Mouse (Mus musculus): ENCODE data around the gene Rragc. TPM values are rescaled to one million over a fixed set of nuclear protein-coding genes. Genes with fewer than 3 reads are reported as not detected.

Gene Rragc
- polyA plus RNA-seq (2015; fragmentation: Nextera tagmentation; extraction: Ambion mirVana) = 46.8 and 47.1 TPM in 2 replicates

GRCm38 (mm10) chr4:123916748-123917547 lies at the start of gene Rragc:
Gene Rragc, plus strand, starts transcription at chr4:123917446.
- H3K36me3 ChIP-seq (ENCODE audit: insufficient read depth, low read length) = peaks cover 18% of the 10 kb centered on the region
- peaks cover 15% of the 10 kb centered on the region for H3K4me1 ChIP-seq (replicated peaks; ENCODE audit: insufficient read depth, low read length)
- H3K4me3 ChIP-seq (replicated peaks; ENCODE audit: low read depth, low read length) = peak within 1 kb of the TSS; percentile 95
- WGBS = under 1% methylated on average over 47 of the region's 49 CpGs
- H3K4me2 ChIP-seq (ENCODE audit: low read length) = peak within 1 kb of the TSS; percentile 81
- H3K9ac ChIP-seq (ENCODE audit: low read depth, low read length) = peak within 1 kb of the TSS; percentile 94
- H3K27me3 ChIP-seq (ENCODE audit: insufficient read depth, low read length) = no peaks in the 10 kb centered on the region
- H3K9me3 ChIP-seq (replicated peaks; ENCODE audit: low read length) = no peaks in the 10 kb centered on the region
- ATAC-seq (replicated peaks; ENCODE audit: low FRiP score, low read depth) = peak; percentile 100
- peak within 1 kb of the TSS; percentile 89 for H3K27ac ChIP-seq
- TF ChIP-seq CTCF (IDR thresholded peaks at IDR 0.05; ENCODE audit: low read depth) = 0 out of 2 replicates have a peak, but pooled peaks have one; percentile 1
- DNase-seq (ENCODE audit: low spot score) = peak; percentile 99

GRCm38 (mm10) chr4:123893726-123894125 lies 23.5 kb upstream of the Rragc start:
- 93% methylated on average over 5 of the region's 5 CpGs for WGBS
- Histone ChIP-seq H3K27me3 (ENCODE audit: insufficient read depth, low read length) (no peaks in the 10 kb centered on the region), H3K4me3 (replicated peaks; ENCODE audit: low read depth, low read length) (no peak overlapping the region), H3K36me3 (ENCODE audit: insufficient read depth, low read length) (no peaks in the 10 kb centered on the region), H3K27ac (no peak overlapping the region), H3K9ac (ENCODE audit: low read depth, low read length) (no peak overlapping the region), H3K9me3 (replicated peaks; ENCODE audit: low read length) (no peaks in the 10 kb centered on the region), H3K4me2 (ENCODE audit: low read length) (no peak overlapping the region), H3K4me1 (replicated peaks; ENCODE audit: insufficient read depth, low read length) (no peaks in the 10 kb centered on the region)
- ATAC-seq (replicated peaks; ENCODE audit: low FRiP score, low read depth) (no peak), DNase-seq (ENCODE audit: low spot score) (no peak)
- no peak for TF ChIP-seq CTCF (IDR thresholded peaks at IDR 0.05; ENCODE audit: low read depth)

GRCm38 (mm10) chr4:123894295-123894694 lies 23.0 kb upstream of the Rragc start:
- H3K9ac ChIP-seq (ENCODE audit: low read depth, low read length) = no peak overlapping the region
- H3K36me3 ChIP-seq (ENCODE audit: insufficient read depth, low read length) = no peaks in the 10 kb centered on the region
- DNase-seq (ENCODE audit: low spot score) = no peak
- no peak overlapping the region for H3K4me2 ChIP-seq (ENCODE audit: low read length)
- H3K4me3 ChIP-seq (replicated peaks; ENCODE audit: low read depth, low read length) = no peak overlapping the region
- WGBS = 77% methylated on average over 4 of the region's 4 CpGs
- no peak for ATAC-seq (replicated peaks; ENCODE audit: low FRiP score, low read depth)
- no peaks in the 10 kb centered on the region for H3K4me1 ChIP-seq (replicated peaks; ENCODE audit: insufficient read depth, low read length)
- no peaks in the 10 kb centered on the region for H3K9me3 ChIP-seq (replicated peaks; ENCODE audit: low read length)
- TF ChIP-seq CTCF (IDR thresholded peaks at IDR 0.05; ENCODE audit: low read depth) = no peak
- no peak overlapping the region for H3K27ac ChIP-seq
- H3K27me3 ChIP-seq (ENCODE audit: insufficient read depth, low read length) = no peaks in the 10 kb centered on the region

- Histone ChIP-seq H3K27me3 (ENCODE audit: insufficient read depth, low read length) (no peaks in the 10 kb centered on the region), H3K9ac (ENCODE audit: low read depth, low read length) (no peak overlapping the region), H3K27ac (no peak overlapping the region), H3K4me3 (replicated peaks; ENCODE audit: low read depth, low read length) (no peak overlapping the region), H3K36me3 (ENCODE audit: insufficient read depth, low read length) (no peaks in the 10 kb centered on the region), H3K9me3 (replicated peaks; ENCODE audit: low read length) (no peaks in the 10 kb centered on the region), H3K4me2 (ENCODE audit: low read length) (no peak overlapping the region), H3K4me1 (replicated peaks; ENCODE audit: insufficient read depth, low read length) (no peaks in the 10 kb centered on the region)
- WGBS = 10% methylated on average over 5 of the region's 5 CpGs
- ATAC-seq (replicated peaks; ENCODE audit: low FRiP score, low read depth) (no peak), DNase-seq (ENCODE audit: low spot score) (peak; percentile 67)
- TF ChIP-seq CTCF (IDR thresholded peaks at IDR 0.05; ENCODE audit: low read depth) = peak; percentile 86
These were observed 18.6 kb upstream of the Rragc start for GRCm38 (mm10) chr4:123898696-123899095.

- Histone ChIP-seq H3K4me1 (replicated peaks; ENCODE audit: insufficient read depth, low read length) (peaks cover 10% of the 10 kb centered on the region; the same call in 1 of the 2 replicates), H3K27ac (no peak overlapping the region), H3K9me3 (replicated peaks; ENCODE audit: low read length) (no peaks in the 10 kb centered on the region), H3K36me3 (ENCODE audit: insufficient read depth, low read length) (no peaks in the 10 kb centered on the region), H3K4me2 (ENCODE audit: low read length) (no peak overlapping the region), H3K4me3 (replicated peaks; ENCODE audit: low read depth, low read length) (no peak overlapping the region), H3K9ac (ENCODE audit: low read depth, low read length) (no peak overlapping the region), H3K27me3 (ENCODE audit: insufficient read depth, low read length) (no peaks in the 10 kb centered on the region)
- no peak for ATAC-seq (replicated peaks; ENCODE audit: low FRiP score, low read depth)
- TF ChIP-seq CTCF (IDR thresholded peaks at IDR 0.05; ENCODE audit: low read depth) = no peak
- 85% methylated on average over 3 of the region's 3 CpGs for WGBS
- no peak for DNase-seq (ENCODE audit: low spot score)
These were observed 13.8 kb upstream of the Rragc start for GRCm38 (mm10) chr4:123903432-123903831.

GRCm38 (mm10) chr4:123904333-123905125 lies 12.7 kb upstream of the Rragc start, which contains the start of gene Mycbp:
Gene Mycbp, plus strand, starts transcription at chr4:123904832.
- Histone ChIP-seq H3K27ac (peak within 1 kb of the TSS; percentile 88), H3K4me3 (replicated peaks; ENCODE audit: low read depth, low read length) (peak within 1 kb of the TSS; percentile 75), H3K4me1 (replicated peaks; ENCODE audit: insufficient read depth, low read length) (peaks cover 10% of the 10 kb centered on the region; the same call in 1 of the 2 replicates), H3K4me2 (ENCODE audit: low read length) (peak within 1 kb of the TSS; percentile 71), H3K36me3 (ENCODE audit: insufficient read depth, low read length) (no peaks in the 10 kb centered on the region), H3K9me3 (replicated peaks; ENCODE audit: low read length) (no peaks in the 10 kb centered on the region), H3K9ac (ENCODE audit: low read depth, low read length) (peak within 1 kb of the TSS; percentile 81), H3K27me3 (ENCODE audit: insufficient read depth, low read length) (no peaks in the 10 kb centered on the region)
- no peak for TF ChIP-seq CTCF (IDR thresholded peaks at IDR 0.05; ENCODE audit: low read depth)
- whole genome bisulfite sequencing = 2% methylated on average over 48 of the region's 49 CpGs
- ATAC-seq (replicated peaks; ENCODE audit: low FRiP score, low read depth) = peak; percentile 100
- DNase-seq (ENCODE audit: low spot score) = peak; percentile 98

All from kidney, postnatal 0 days (tissue).